Mouse (Mus musculus) liver, adult 2 months (tissue): ENCODE data around the gene Adamtsl1.

Source experiments
- CTCF ChIP-seq: fragments of 200-500 bp; IDR thresholded peaks from 2 replicates; pipeline ENCODE4 v1.5.1; 2011; ENCODE audit warnings: low read depth, low read length, control low read depth
- POLR2A ChIP-seq: fragments of 200-500 bp; IDR thresholded peaks from 2 replicates; pipeline ENCODE4 v1.6.1; 2011; ENCODE audit warnings: low read length, control low read depth; ENCODE audit not compliant: insufficient read depth; ENCODE audit errors: extremely low read depth

GRCm38 (mm10) chr4:86126636-86127035, 612.7 kb downstream of the Adamtsl1 start:
- TF ChIP-seq POLR2A (no peak), CTCF (no peak)
